1 mouse cellular context compared by ENCODE assay signal in the genomic region with DNA sequence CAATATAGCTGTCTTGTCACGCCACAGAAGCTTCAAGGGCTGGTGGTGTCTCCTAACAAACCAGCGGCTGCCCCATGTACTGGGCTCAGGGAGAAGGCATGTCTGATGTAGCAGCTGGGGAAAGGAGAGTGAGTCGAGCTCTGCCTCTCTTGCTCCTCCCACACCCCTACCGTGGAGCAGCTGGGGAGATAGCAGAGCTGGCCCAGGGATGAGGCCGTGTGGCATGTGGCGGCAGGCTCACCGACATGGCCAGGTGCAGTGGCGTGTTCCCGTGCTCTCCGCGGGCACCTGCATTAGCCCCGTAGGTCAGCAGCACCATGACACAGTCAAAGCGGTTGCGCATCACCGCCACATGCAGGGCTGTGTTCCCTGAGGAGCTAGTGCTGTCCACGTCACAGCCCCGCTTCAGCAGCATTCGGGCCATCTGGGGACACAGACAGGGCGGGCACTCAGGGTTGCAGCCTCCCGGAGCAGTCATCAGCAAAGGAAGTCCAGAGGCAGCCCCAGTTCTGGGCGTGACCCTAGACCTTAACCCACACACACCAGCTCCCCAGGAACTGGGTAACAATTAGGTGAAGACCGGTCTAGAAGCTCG.
A peak's percentile ranks its signal among the peaks of the same experiment; 100 is the strongest.
TF ChIP-seq lines count a peak whose summit lies in the region.

No protein-coding gene starts in this region.

TF ChIP-seq in myocyte, 11 proteins besides CTCF, POLR2A, EP300 and RAD21:
- TF ChIP-seq MYOD1 (IDR thresholded peaks at IDR 0.05; ENCODE audit: control insufficient read depth in 1 of 3, insufficient read length in 2 of 3, low read depth in 2 of 3) (peak in 2 of 3 experiments; percentile 72 to 88), TCF3 (IDR thresholded peaks at IDR 0.05; ENCODE audit: insufficient read length, low read depth) (peak; percentile 38), POLR2AphosphoS2 (IDR thresholded peaks at IDR 0.05; ENCODE audit: insufficient read length, low read depth) (no peak), MYOG (IDR thresholded peaks at IDR 0.05; ENCODE audit: control insufficient read depth in 1 of 3, insufficient read depth in 1 of 3, insufficient read length in 2 of 3, low read depth in 2 of 3) (peak in 2 of 3 experiments; percentile 86 to 91)
